Mouse (Mus musculus): ENCODE results near the gene Trf. TPM values are rescaled to one million over a fixed set of nuclear protein-coding genes. Genes with fewer than 3 reads are reported as not detected.

The Trf gene
- 48.5 and 49.8 TPM in 2 replicates for polyA plus RNA-seq (2015; fragmentation: Nextera tagmentation; extraction: Ambion mirVana)

GRCm38 (mm10) chr9:103230151-103230951 is at the start of gene Trf, which contains the start of gene Gm20425:
TSS of gene Trf (minus strand) at chr9:103230444.
TSS of gene Gm20425 (minus strand) at chr9:103230307.

GRCm38 (mm10) chr9:103201561-103202260 is 28.5 kb downstream of the Trf start, which contains the start of gene Srprb:
TSS of gene Srprb (minus strand) at chr9:103202137.

Other genes starting within 250 kb of the Trf start
- 6.3 and 6.7 TPM in 2 replicates for gene Slco2a1, start 241.7 kb downstream of the Trf start, polyA plus RNA-seq (2015; fragmentation: Nextera tagmentation; extraction: Ambion mirVana)
- gene Rab6b, start 118.7 kb downstream of the Trf start, polyA plus RNA-seq (2015; fragmentation: Nextera tagmentation; extraction: Ambion mirVana): 158 and 169 TPM in 2 replicates
- 49.7 and 52.0 TPM in 2 replicates for gene Srprb, start 28.3 kb downstream of the Trf start, polyA plus RNA-seq (2015; fragmentation: Nextera tagmentation; extraction: Ambion mirVana)
- gene Gm20425, start 137 bp downstream of the Trf start, polyA plus RNA-seq (2015; fragmentation: Nextera tagmentation; extraction: Ambion mirVana): 2.3 TPM in 1 of 2 replicates, not detected in the other
- 0.74 and 1.1 TPM in 2 replicates for gene 1300017J02Rik, start 74.6 kb upstream of the Trf start, polyA plus RNA-seq (2015; fragmentation: Nextera tagmentation; extraction: Ambion mirVana)
- 14.5 and 15.4 TPM in 2 replicates for gene Topbp1, start 74.8 kb upstream of the Trf start, polyA plus RNA-seq (2015; fragmentation: Nextera tagmentation; extraction: Ambion mirVana)
- gene Cdv3, start 135.4 kb upstream of the Trf start, polyA plus RNA-seq (2015; fragmentation: Nextera tagmentation; extraction: Ambion mirVana): 72.4 and 78.5 TPM in 2 replicates
- gene Bfsp2, start 250.0 kb upstream of the Trf start, polyA plus RNA-seq (2015; fragmentation: Nextera tagmentation; extraction: Ambion mirVana): 3.9 and 9.1 TPM in 2 replicates

Data from neural tube, postnatal 0 days (tissue).